Mouse (Mus musculus) megakaryocyte, embryonic 14.5 days (primary cell): ENCODE results near the gene Large1. TPM values are rescaled to one million over a fixed set of nuclear protein-coding genes. Genes with fewer than 3 reads are reported as not detected.
"Not testable (repeated sequence)": the region's sequence is repeated elsewhere in the genome, so short reads cannot be mapped to it uniquely, and the experiment has no call there.

Experiments used
- H3K27me3 ChIP-seq: replicated peaks from 2 replicates; pipeline ENCODE3; 2012; ENCODE audit warnings: inconsistent platforms
- H3K36me3 ChIP-seq: replicated peaks from 2 replicates; pipeline ENCODE3; 2012; ENCODE audit warnings: low read length, inconsistent platforms, mixed read lengths
- H3K4me1 ChIP-seq: 2 replicates; pipeline ENCODE4 v1.6.1; 2012; ENCODE audit warnings: inconsistent platforms
- H3K4me3 ChIP-seq: replicated peaks from 2 replicates; pipeline ENCODE3; 2012; ENCODE audit warnings: moderate library complexity, mild to moderate bottlenecking, inconsistent platforms
- H3K9me3 ChIP-seq: 2 replicates; pipeline ENCODE4 v1.6.1; 2012; ENCODE audit warnings: inconsistent platforms
- FLI1 ChIP-seq: IDR thresholded peaks from 2 replicates; pipeline ENCODE4 v1.6.1; 2012; ENCODE audit warnings: low read length, inconsistent platforms, mixed read lengths
- GATA1 ChIP-seq: IDR thresholded peaks from 3 replicates; pipeline ENCODE4 v1.6.1; 2012; ENCODE audit warnings: mixed read lengths, low read length, inconsistent platforms, borderline replicate concordance
- polyA plus RNA-seq: library from polyadenylated mRNA; stranded (reverse); fragments of >175 nt; gene quantifications from 2 replicates; pipeline ENCODE4 v1.2.3, GENCODE M21; 2012; ENCODE audit warnings: low replicate concordance; ENCODE audit not compliant: insufficient read depth

The Large1 gene
- polyA plus RNA-seq, 1 experiment, result 0.07 TPM

DNA sequence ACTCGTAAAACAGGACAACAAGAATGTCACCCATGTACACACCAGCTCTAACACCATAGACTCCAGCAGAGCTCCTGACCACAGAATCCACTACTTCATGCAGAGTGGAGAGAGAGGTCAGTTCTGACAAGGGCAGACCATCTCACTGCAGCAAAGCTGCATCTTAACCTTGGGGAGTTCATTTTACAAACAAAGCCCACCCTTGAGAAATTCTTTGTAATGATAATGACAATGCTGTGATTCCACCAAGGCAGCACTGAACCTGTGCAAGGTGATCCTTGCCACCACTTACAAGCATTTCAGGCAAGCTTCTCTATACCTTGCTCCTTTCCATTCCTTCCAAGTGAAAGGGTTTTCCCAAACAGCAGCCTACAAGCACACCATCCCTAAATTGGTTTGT is 16.5 kb downstream of the Large1 start:
- no peak for TF ChIP-seq FLI1
- no peak for TF ChIP-seq GATA1
- Histone ChIP-seq H3K36me3 (no peaks in the 10 kb centered on the region), H3K4me3 (no peak overlapping the region), H3K27me3 (no peaks in the 10 kb centered on the region), H3K4me1 (no peaks in the 10 kb centered on the region), H3K9me3 (peaks cover 14% of the 10 kb centered on the region; the same call in 1 of the 2 replicates)

DNA sequence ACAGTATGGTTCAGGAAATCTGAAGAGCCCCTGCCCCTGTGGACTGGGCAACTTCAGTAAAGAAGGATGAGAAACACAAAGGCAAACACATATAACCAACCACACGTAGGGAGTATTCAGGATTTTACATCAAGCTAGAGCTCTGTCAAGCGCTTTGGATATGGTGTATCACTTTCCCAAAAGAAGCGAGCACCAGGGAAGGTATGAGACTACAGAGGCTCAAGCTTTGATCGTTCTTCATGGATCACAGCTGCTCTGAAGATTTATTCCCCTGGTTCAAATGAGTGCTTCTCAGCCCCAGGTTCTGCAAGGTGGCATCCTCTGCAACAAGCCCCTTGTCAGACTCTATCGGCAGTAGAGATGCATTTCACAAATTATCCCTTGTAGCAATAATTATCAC is 24.2 kb downstream of the Large1 start:
- Histone ChIP-seq H3K27me3 (no peaks in the 10 kb centered on the region), H3K36me3 (no peaks in the 10 kb centered on the region), H3K4me3 (no peak overlapping the region), H3K4me1 (no peaks in the 10 kb centered on the region), H3K9me3 (peaks cover 10% of the 10 kb centered on the region; the same call in 1 of the 2 replicates)
- TF ChIP-seq GATA1 (no peak), FLI1 (no peak)

DNA sequence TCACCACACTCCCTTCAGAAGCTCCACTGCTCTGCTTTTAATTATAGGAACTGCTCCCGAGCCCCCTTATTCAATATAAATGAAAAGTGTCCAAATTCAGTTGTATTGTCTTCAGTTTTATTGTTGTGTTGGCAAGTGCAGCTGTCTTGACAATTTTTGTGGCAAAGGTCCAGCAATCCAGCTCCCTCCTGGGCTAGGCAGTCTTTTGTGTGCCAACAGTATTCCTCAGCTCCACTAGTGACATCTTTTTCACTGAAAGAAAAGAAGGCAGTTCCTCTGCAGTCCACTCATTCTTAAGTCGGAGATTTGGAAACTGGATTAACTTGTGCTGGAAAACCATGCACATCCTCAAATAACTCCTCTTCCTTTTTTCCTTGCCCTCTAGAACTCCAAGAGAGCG is 25.3 kb downstream of the Large1 start:
- Histone ChIP-seq H3K4me1 (no peaks in the 10 kb centered on the region), H3K4me3 (no peak overlapping the region), H3K36me3 (no peaks in the 10 kb centered on the region), H3K27me3 (no peaks in the 10 kb centered on the region), H3K9me3 (peaks cover 5% of the 10 kb centered on the region; the same call in 1 of the 2 replicates)
- no peak for TF ChIP-seq FLI1
- no peak for TF ChIP-seq GATA1

DNA sequence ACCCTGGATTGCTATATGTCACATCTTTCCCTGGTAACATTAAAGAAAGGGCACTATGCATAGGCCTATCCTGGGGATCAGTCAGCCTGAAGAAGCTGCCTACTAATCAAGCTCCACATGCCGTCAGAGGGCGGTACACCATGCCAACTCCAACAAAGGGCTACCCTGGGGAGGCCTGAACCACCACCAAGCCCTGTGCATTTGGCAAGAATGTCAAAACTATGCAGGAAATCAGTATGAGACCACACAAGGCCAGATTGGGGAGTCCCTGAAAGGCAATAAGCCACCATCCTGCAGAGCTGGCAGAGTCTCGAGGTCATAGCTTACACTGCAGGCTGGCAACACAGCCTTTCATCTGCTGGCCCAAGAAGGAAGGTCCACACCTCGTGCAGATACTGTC is 28.7 kb downstream of the Large1 start:
- Histone ChIP-seq H3K4me3 (no peak overlapping the region), H3K36me3 (no peaks in the 10 kb centered on the region), H3K9me3 (peaks cover 5% of the 10 kb centered on the region; the same call in 1 of the 2 replicates), H3K4me1 (no peaks in the 10 kb centered on the region), H3K27me3 (no peaks in the 10 kb centered on the region)
- TF ChIP-seq FLI1 (no peak), GATA1 (no peak)

DNA sequence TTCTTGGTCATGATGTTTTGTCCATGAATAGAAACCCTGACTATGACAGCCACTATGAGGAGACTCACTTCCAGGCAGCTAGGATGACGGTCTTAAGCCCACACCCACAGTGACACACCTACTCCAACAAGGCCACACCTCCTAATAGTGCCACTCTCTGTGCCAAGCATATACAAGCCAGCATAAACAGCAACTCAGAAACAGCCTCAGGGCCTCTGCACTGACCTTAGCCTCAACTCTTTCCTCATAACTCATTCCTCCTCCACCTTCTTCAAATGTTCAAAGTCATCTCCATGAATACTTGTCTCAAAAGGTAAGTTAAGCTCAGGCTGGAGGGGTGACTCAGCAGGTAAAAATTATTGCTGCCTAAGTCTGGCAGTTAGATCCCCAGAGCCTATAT is 29.7 kb downstream of the Large1 start:
- H3K4me1 ChIP-seq, result no peaks in the 10 kb centered on the region
- no peak for TF ChIP-seq GATA1
- TF ChIP-seq FLI1, result no peak
- H3K27me3 ChIP-seq, result no peaks in the 10 kb centered on the region
- H3K9me3 ChIP-seq, result peaks cover 6% of the 10 kb centered on the region
- no peak overlapping the region for H3K4me3 ChIP-seq
- no peaks in the 10 kb centered on the region for H3K36me3 ChIP-seq

DNA sequence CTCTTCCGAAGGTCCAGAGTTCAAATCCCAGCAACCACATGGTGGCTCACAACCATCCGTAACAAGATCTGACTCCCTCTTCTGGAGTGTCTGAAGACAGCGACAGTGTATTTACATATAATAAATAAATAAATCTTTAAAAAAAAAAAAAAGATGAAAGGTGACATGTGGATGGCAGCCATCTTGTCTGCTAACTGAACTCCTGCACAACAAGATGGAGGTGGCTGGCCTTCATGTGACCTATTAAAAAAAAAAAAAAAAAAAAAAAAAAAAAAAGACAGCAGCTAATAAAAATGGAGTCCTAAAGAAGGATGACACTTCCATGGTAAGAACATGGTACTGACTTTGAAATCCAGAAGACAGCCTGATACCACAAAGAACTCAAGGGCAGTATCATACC is 33.8 kb downstream of the Large1 start:
- H3K9me3 ChIP-seq, result peaks cover 17% of the 10 kb centered on the region
- not testable (repeated sequence) for H3K27me3 ChIP-seq, H3K4me1 ChIP-seq, H3K4me3 ChIP-seq, H3K36me3 ChIP-seq

DNA sequence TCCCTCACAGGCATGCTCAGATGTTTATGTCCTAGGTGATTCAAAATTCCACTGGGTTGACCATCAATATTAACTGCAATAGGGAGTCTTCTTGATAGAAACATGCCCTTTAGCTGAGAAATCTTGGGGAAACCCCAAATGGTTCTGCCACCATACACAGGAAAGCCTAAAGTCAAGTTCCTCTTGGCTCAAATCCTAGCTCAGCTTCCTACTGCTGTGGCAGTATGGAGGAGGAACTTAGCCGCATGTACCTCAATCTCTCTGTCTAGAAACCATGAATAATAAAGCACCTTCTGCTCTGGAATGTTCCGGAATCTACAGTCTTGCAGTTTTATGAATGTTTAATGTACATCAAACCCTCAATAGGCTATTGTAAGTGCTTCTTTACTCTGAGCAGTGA is 39.4 kb downstream of the Large1 start:
- peaks cover 40% of the 10 kb centered on the region for H3K9me3 ChIP-seq
- no peaks in the 10 kb centered on the region for H3K4me1 ChIP-seq
- no peaks in the 10 kb centered on the region for H3K36me3 ChIP-seq
- H3K27me3 ChIP-seq, result no peaks in the 10 kb centered on the region
- no peak overlapping the region for H3K4me3 ChIP-seq
- no peak for TF ChIP-seq GATA1
- no peak for TF ChIP-seq FLI1

DNA sequence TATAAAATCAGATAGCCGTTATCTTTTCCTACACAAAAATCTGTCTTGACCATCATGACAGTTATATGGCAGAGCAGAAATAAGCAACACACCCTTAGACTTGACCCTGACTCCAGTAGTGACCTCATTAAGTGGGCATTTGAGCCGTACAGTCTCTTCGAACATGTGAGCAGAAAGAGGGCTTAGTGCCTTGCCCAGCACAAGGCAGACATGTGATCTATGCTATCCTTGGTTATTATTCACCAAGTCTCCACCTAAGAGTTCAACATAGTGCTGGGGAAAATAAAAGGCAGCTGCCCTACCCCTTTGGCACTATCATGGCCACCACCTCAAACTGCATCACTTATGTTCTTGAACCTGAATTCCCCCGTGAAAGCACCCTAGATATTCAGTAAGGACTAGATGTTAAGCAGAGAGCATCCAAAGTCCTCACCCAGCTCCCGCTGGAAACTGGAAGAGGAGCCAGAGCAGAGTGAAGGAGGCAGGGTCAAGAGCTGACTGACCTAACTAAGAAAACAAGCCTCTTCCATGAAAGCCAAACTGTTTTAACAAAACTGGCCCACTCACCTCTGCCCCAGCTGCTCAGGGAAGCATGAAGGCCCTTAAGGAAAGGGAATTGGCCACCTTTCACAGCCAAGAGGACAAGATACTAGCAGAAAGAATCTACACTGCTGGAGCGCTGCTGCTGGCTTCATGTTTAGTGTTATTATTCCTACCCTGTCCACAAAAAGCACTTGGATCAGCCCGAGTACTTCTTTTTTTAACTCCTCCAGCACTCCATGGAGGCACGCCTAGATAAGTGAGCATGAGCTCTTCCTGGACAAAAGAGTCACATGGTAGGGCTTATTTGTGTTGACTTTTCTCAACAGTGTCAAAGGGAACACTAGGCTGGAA is 40.4 kb downstream of the Large1 start:
- TF ChIP-seq GATA1, result no peak
- no peak for TF ChIP-seq FLI1
- Histone ChIP-seq H3K36me3 (no peaks in the 10 kb centered on the region), H3K4me3 (no peak overlapping the region), H3K27me3 (no peaks in the 10 kb centered on the region), H3K9me3 (peaks cover 34% of the 10 kb centered on the region), H3K4me1 (no peaks in the 10 kb centered on the region)

DNA sequence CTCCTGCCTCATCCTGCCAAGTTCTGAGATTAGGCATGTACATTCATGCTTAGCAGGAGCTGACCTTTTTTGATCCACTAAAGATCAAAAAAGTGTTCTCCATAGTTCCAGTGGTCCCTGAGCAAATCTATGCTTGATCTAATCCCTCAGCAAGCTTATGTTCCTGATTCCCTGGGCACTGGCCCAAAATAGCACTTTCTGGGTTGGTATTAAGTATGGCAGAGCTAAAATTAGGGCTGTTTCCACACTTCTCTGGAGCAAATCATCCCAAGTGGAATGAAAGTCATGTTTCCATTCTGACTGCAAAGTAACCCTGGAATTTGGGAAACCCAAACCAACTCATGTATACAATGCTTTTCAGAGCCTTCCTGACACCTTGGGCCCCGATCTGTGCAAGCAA is 42.9 kb downstream of the Large1 start:
- no peak for TF ChIP-seq GATA1
- no peak for TF ChIP-seq FLI1

DNA sequence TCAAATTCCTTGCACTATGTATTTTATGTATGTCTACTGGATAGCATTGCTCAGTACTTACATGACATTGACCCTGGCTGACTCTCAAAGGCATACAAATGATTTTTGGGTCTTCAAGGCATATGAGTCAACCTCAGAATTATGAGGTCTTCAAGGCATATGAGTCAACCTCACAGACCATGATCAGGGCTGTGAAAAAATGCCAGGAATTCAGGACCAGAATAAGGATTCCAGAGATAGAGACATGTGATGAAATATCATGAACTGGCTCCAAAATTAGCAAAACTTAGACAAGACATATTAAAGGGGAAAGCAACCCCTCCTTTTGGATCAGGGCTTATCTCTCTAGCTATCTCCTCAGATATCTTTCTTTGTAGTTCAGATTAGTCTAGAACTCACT is 43.3 kb downstream of the Large1 start:
- Histone ChIP-seq H3K4me3 (no peak overlapping the region), H3K9me3 (peaks cover 29% of the 10 kb centered on the region), H3K4me1 (no peaks in the 10 kb centered on the region), H3K36me3 (no peaks in the 10 kb centered on the region), H3K27me3 (no peaks in the 10 kb centered on the region)
- TF ChIP-seq GATA1, result no peak
- no peak for TF ChIP-seq FLI1

More for the DNA sequence above, 42.9 kb downstream of the Large1 start:
- no peaks in the 10 kb centered on the region for H3K27me3 ChIP-seq
- H3K4me3 ChIP-seq, result no peak overlapping the region
- H3K9me3 ChIP-seq, result peaks cover 30% of the 10 kb centered on the region
- no peaks in the 10 kb centered on the region for H3K36me3 ChIP-seq
- no peaks in the 10 kb centered on the region for H3K4me1 ChIP-seq
